Mouse (Mus musculus) right cerebral cortex, adult 2 months (tissue): ENCODE results near the gene Tldc2.

ENCODE experiments used
- DNase-seq, 2 experiments: peaks; one replicate each; pipeline ENCODE4 v3.0.0; 2021 to 2022; ENCODE audit warnings: low spot score in 2 of 2

Gene Tldc2

DNA sequence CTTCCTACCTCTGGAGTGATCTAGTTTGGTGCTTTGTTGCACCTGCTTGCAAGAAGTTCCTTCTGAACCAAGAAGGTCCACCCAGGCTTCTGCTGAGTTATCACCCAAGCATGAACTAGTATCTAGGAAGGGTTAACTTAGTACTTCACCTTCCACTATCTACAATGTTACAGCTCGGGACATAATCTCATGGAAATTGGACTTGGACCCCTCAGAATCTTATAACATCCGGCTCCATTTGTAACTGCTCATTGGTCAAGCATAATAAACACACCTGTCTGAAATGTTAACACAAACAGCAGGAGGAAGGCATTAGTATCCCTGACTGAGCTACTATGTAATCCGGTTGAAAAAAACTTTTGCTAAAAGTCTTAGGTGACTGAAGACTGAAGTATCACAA is 40.5 kb downstream of the Tldc2 start:
- no peak for DNase-seq

DNA sequence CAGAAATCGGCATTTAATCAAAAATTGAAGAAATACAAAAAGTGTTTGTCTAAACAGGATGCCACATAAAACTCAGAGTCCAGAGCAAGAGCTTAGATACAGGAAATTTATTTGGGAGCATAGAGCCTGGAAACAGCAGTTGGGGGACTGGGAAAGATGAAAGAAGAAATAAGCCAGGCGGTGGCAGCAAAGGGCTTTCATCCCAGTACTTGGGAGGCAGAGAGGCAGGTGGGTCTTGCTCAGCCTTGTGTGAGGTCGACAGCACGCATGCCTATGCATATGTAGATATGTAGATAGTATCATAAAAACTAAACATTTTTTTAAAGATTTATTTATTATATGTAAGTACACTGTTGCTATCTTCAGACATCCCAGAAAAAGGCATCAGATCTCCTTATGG is 41.2 kb downstream of the Tldc2 start:
- peak; percentile 21 to 27 for DNase-seq

DNA sequence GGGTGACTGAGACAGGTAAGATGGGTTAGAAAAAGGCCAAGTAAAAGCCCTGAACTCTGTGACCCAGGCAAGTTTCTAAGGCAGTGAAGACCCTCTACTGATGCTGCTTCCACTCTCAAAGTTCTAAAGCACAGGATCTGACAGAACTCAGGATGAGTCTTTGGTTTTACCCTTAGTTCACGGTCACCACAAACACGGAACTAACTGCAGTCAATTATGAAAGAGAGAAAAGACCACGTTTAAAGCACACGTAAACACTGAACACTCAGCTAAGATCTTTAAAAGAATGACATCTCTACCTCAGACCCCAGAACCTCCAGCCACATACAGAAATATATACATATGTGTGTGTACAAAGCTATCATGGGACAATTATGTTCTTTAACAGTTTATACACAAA is 42.2 kb downstream of the Tldc2 start:
- DNase-seq: no peak

DNA sequence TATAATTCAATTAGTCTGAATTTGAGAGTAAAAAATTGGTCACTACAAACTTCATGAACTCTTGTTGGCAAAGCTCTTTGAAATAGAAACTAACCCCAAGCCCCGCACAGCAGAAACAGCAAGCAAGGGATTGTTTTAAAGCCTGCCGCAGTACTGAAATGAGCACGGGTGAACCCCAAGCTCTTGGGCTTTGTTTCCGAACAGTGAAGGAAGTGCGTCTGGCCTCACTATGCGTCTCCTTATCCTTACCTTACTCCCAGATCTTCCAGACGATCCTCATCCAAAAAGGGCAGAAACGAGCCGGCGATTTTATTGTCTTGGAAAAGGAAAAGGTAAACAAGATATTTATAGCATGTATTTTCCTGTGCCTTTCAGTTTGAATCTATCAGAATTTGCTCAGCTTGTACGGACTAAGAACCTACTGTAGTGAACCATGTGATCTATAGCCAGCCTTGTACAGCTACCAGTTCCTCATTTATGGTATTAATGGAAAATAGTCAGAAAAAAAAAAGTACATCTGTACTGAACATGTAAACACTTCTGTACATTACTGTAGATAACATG is 42.8 kb downstream of the Tldc2 start:
- no peak for DNase-seq

DNA sequence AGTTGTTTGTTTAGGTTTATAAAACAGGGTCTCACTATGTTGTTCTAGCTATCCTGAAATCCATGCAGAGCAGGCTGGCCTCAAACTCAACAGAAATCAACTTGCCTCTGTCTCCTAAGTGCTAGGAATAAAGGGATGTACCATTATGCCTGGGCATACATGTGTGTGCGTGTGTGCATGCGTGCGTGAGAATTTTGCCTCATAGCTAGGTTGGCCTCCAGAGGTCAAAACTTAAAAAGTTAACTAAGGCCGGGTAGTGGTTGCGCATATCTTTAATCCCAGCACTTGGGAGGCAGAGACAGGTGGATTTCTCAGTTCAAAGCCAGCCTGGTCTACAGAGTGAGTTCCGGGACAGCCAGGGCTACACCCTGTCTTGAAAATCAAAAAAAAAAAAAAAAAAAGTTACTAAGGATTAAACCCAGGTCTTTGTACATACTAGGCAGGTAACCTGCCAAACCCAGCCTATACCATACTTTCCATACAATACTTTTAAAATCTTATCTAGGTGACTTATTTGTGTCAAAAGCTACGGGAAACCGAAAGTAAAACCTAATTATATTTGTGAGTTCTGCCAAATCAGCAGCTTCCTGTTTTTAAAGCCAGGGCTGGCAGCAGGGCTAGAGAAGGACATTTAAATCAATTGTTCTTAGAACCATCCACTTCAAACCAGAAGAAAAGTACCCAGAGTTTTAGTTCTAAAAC is 44.1 kb downstream of the Tldc2 start:
- DNase-seq: no peak

DNA sequence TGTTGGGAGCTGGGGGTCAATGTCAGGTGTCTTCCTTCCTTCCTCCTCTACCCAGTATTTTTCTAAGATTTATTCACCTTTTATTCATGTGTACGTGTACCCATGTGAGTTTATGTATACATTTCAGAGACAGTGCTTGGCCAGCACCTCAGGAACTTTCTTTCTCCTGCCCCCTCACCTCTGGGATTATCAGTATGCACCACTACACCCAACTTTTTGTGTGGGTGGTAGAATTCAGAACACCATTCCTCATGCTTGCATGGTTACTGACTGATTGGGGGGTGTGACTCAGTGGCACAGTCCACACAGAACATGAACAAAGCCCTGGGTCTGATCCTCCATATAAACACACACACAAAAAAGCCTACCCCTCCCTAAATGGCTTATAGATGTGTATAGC is 45.2 kb downstream of the Tldc2 start:
- DNase-seq: no peak

DNA sequence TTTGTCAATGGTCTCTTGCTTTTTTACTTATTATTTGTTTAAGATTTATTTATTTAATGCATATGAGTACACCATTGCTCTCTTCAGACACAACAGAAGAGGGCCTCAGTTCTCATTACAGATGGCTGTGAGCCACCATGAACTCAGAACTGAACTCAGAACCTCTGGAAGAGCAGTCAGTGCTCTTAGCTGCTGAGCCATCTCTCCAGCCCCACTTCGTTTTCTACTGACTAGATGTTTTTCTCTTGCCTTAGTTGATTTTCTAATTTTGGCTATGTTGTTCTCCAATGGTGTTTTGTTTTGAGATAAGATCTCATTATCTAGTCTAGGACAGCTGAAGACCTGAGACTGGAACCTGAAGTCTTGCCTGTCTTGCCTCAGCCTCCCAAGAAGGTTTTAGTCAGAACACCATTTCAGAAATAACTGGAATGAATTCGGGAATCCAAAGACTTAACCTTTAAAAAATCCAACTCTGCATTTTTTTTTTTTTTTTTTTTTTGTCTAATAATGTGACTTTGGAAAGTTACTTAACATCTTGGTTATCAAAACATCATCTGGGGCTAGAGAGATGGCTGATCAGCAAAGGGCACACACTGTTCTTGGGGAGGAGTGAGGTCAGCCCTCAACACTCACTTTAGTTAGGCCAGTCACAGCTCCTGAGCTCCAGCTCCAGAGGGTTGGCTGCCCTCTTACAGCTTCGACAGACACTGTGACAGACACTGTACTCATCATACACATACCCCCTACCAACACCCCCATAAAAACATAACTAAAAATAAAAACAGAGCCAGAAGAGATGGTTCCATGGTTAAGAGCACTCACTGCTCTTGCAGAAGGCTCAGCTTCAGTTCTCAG is 46.1 kb downstream of the Tldc2 start:
- no peak for DNase-seq

DNA sequence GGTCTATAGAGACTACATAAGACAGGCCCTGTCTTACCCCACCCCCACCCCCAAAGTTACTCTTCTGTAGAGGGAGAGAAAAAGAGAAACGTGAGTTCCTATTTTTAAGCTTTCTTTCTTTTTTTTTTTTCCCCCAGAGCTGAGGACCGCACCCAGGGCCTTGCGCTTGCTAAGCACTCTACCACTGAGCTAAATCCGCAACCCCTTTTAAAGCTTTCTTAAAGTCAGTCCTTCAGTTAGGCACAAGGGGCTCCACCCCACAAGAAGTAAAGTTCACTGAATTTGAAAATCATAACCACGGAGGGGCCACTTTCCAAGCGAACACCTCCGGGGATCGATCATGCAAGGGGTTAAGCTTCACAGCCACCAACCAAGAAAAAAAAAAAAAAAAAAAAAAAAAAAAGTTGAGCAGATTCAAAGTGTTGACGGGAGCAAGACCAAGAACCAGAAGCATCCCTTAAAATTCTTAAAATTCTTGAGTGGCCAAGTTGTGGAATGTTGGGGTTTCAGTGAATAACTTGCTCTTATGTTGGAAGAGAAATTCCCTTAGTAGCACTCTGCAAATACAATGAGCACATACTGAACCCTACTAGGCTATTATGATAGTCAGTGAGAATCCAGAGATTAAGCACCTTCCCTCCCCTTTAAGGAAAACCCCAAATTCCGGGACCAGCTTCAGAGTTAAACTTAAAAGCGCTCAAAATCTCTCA is 47.1 kb downstream of the Tldc2 start:
- no peak for DNase-seq

DNA sequence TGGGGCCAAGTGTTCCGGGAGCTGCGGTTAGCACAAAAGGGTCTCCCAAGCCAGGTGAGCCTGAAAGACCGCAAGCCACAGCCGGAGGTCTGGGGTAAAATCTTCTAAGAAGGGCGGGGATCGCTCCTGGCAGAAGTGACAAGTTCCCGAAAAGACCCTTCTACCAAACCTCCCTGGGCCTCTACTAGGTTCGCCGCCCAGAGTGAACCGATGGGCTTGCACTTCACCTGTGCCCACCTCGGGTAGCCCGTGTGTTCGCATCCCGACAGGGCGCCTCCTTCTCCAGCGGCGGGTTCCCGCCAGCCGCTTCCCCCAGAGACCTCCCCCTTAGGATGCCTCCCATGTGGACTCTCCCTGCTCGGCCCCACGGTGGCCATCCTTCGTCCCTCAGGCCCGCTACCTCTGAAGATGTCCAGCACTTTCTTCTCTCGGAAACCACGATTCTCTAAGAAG is 47.6 kb downstream of the Tldc2 start:
- DNase-seq: no peak

DNA sequence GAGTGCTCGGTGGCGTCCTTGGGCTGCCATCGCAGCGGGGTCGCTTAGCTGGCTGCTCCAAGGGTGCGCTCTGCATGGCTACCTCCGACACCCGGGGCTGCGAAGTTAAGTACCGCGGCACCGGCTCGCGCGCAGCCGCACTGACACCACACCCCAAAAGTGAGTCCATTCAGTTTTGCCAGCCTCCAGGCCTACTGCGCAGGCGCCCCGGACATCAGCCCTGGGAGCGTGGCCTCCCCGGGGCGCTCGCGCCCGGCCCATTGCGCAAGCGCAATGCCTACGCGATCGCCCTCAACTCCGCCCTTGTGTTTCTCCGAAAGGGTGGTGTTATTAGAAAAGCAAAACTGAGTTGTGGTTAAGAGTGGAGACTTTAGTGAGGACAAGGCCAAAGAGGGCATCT is 48.2 kb downstream of the Tldc2 start, which contains the start of gene Samhd1:
Gene Samhd1, minus strand, starts transcription at position 252 of the 400 bp plus-strand sequence.
- peak; percentile 88 to 93 for DNase-seq

DNA sequence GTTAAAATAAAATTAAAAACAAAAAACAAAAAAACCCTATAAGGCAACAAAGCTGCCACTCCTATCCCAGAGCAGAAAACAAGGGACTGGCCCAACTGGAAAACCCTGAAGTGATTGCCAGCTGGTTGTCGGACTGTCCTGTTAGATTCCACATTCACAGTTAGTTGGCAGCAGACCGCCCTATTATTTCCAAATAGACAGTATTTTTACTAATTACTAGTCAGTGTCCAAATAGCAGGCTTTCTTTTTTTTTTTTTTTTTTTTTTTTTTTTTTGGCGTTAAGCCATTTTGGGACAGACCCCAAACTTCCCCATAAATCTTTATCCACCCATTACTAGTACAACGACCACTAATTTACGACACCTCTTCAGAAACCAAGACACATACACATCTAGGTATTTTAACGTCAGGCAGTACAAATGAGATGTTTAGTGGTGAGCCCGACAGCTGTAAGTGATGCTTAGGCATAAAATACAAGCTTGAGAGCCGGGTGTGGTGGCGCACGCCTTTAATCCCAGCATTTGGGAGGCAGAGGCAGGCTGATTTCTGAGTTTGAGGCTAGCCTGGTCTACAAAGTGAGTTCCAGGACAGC is 48.8 kb downstream of the Tldc2 start:
- no peak for DNase-seq

DNA sequence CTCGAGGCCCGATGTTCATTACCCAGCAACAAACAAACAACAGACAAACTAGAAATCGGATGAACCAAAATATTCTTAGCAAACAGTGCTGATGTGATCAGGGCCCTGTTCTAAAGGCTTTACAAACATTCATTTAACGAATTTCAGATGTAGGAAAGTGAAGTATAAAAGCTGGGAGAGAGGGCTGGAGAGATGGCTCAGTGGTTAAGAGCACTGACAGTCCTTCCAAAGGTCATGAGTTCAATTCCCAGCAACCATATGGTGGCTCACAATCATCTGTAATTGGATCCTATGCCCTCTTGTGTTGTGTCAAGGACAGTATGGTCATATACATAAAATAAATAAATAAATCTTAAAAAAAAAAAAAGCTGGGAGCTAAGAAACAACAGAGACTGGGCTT is 49.3 kb downstream of the Tldc2 start:
- DNase-seq: no peak

DNA sequence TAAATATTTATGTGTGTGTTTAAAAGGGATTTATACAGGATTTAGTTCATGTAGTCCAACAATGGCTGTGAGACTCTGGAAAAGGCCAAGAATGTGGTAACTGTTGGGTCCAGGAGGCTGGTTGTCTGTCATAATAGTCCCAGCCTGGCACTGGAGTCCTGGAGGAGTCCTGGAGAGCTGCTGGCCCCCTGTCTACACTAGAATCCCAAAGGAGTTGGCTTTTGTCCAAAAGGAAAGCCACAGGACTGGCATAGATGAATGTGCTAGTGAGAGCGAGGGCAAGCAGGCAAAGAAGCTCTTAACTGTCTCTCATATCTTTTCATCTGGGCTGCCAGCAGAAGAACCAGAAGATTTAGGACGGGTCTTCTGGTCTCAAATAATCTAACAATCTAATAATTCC is 49.8 kb downstream of the Tldc2 start:
- no peak for DNase-seq

DNA sequence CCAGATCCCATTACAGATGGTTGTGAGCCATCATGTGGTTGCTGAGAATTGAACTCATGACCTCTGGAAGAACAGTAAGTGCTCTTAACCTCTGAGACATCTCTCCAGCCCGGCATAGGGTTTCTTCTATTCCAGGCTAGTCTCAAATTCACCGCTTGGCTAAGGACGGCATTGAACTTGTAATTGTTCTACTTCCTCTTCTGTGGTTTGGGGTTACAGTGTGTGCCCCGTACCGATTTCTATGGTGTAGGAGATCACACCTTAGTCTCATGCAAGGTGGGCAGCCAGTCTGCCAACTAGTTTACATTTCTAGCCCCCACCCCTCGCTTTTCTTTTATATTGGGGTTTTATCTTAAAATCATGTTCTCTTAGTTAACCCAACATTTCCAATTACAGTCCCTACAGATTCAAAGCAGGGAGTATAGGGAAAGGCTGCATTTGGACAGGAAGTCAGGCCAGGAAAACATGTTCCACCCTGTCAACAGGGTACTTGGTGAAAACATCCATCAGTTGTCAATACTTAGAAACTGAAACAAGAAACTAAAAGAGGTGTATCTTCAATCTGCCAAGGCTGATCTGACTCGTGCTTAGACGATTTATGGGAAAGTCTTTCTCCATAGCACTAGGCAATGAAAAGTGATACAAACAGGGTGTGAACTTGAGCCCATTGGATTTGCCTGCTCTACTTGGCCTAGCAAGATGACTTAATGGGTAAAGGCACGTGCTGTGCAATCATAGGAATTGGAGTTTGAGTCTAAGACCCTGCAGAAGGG is 51.3 kb downstream of the Tldc2 start:
- no peak for DNase-seq

DNA sequence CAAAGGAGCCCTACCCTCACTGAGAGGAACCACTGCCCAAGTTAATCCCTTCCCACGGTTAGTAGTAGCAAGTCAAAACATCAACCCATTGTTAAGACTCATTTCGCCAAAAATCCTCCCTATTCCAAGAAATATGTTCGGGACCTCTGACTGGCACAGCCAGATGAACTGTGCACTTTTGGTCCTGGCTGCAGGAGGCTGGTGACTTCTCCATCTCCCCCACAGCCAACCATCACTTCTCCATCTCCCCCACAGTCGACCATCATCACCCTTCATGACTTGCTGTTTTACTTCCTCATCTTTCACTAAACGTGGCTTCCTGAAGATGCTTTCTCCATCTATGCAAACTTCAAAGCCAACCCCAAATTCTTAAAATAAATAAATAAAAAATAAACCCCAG is 52.0 kb downstream of the Tldc2 start:
- DNase-seq: no peak

DNA sequence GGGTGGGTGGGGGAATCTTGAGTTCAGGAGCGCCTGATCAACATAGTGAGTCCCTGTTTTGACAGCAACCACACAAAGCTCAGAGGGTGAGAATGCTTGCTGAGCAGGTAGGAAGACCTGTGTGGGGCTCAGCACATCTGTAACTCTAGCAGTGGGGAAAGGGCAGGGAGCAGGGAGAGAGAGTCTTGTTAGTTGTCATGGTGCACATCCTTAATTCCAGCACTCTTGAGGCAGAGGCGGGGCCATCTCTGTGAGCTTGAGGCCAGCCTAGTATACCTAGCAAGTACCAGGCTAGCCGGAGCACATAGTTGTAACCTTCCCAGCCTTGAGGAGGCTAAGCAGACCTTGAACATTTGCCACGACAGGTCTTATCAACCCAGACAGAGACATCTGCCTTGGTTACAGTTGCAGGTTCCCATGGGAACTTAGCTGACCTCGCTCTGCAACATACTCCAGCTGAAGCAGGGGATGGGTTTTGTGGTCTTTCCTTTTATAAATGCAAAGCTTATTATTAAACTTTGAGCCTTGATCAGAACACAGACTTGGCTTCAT is 52.5 kb downstream of the Tldc2 start:
- DNase-seq: no peak

DNA sequence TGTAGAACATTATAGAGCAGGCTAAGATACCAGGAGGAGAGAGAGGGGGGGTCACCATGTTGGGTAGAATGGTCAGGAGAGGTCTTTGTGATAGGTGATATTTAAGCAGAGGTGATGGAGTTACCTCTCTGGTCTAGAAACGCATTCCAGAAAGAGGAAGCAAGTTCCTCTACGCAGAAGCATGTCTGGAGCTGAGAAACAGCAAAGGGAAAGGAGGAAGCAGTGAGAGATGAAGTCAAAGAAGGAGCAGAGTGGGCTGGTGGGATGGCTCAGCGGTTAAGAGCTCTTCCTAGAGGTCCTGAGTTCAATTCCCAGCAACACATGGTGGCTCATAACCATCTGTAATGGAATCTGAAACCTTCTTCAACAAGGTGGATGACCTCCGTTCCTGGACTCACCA is 55.1 kb downstream of the Tldc2 start:
- DNase-seq: no peak

DNA sequence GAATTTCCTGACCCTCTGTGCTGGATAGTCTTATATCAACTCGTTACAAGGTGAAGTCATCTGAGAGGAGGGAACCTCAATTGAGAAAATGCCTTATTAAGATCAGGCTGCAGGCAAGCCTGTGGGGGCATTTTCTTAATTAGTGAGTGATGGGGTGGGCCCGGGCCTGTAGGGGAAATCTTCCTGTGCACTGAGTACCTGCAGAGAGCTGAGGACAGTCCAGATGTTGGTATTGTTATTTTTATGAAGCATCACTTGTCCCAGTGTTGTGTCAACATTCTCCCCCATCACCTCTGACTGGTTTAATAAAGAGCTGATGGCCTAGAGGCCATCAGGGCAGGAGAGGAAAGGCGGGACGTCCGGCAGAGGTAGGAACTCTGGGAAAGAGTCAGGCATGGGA is 57.3 kb downstream of the Tldc2 start:
- no peak for DNase-seq

DNA sequence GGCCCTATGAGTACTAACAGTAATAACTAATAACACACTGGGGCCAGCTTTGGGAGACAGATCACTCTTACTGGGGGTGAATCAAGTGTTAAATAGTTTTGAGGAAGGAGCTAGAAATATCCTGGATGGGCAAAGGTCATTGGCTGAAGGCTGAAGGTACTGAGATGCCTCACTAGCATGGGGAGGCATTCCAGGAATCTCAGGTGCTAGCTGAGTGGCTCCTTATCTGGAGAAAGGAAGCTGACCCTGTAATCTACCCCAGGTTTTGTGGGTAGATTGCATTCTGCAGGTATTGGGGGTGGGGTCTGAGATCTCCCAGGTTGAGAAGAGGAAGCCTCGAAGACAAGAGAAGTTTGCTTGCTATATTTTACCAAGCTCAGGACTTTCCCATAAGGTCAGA is 58.3 kb downstream of the Tldc2 start:
- no peak for DNase-seq
